Mouse (Mus musculus) erythroblast, adult 5-6 weeks (primary cell): ENCODE results near the gene Zfp106. TPM values are rescaled to one million over a fixed set of nuclear protein-coding genes. Genes with fewer than 3 reads are reported as not detected.

Source experiments
- ATAC-seq: replicated peaks from 2 replicates; pipeline ENCODE4 v1.8.0; 2016; ENCODE audit warnings: moderate number of reproducible peaks, mild to moderate bottlenecking, moderate TSS enrichment, inconsistent platforms; ENCODE audit not compliant: poor library complexity, low FRiP score, severe bottlenecking
- total RNA-seq, 2 experiments: library from RNA; stranded (forward) in 1 of 2; stranded (reverse) in 1 of 2; fragments of 150-400 nt in 1 of 2; fragments of 200-764, 138-1000 nt in 1 of 2; gene quantifications; 2 replicates each; pipeline versions ENCODE4 v1.2.3 to v1.2.4; 2015 to 2017; ENCODE audit warnings: low replicate concordance in 2 of 2

Gene Zfp106
- total RNA-seq, 2 experiments from 2014 or later, result 20.4 to 25.0 TPM

DNA sequence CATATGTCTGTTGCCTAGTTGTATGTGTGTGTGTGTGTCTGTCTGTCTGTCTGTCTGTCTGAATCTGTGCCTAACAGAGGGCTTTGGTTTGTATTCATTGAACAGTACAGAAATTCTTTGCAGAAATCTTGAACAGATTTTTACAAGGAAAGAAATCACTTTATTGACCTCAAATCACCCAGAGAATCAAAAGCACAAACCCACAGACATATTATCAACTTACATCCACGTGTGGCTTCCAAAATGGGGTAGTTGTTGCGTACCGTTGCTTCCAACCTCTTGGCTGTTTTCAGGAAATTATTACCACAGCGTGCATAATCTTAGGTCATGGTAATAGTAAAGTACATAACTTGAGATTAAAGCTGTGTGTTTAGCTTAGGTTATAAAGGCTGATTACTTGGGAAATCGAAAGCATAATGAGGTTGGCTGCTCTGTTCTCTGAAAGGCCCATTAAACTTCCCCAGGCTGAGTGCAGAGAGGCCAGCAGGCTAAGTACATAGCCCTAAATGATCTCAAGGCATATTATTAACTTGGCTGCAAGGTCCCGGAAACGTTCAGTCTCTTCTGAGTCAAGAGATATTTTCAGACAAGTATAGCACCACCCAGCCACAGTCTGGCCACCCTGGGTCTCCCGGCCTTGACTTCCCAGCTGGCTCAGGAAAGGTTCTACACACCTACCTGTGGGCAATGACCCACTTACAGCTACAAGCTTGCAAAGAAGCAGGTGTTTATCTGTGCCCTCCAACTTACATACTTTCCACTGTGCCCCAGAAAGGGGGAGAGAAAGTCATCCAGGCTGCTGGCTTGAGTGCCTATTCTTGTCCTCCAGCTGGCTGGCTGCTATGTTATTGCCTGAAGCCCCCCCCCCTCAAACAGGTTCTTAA is 80.9 kb downstream of the Zfp106 start:
- ATAC-seq, result no peak

GRCm38 (mm10) chr2:120481921-120482320 is 81.7 kb downstream of the Zfp106 start:
- no peak for ATAC-seq

- peak; percentile 75 for ATAC-seq
These were observed 85.0 kb downstream of the Zfp106 start for GRCm38 (mm10) chr2:120478600-120478999.

GRCm38 (mm10) chr2:120476277-120477087 is 87.2 kb downstream of the Zfp106 start:
- no peak for ATAC-seq

GRCm38 (mm10) chr2:120470856-120471255 is 92.8 kb downstream of the Zfp106 start:
- ATAC-seq, result no peak

GRCm38 (mm10) chr2:120469715-120470114 is 93.9 kb downstream of the Zfp106 start:
- ATAC-seq, result no peak

DNA sequence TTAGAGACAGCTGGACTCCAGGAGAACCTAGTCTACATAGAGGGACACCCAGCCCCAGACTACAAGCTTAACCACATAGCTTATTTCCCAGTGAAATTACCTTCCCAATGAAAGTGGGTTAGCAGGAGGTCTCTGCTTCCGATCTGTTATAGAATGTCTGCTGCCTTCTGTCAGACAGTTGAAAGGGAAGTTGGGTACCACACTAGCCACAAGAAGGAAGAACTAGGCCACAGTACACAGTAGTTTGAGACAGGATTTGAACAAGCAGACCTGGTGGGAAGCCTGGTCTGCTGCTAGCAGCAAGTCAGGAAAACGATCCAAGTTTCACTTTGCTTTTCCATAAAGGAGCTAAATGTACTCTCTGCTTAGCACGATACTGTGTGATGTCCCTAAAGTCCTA is 94.4 kb downstream of the Zfp106 start:
- no peak for ATAC-seq

DNA sequence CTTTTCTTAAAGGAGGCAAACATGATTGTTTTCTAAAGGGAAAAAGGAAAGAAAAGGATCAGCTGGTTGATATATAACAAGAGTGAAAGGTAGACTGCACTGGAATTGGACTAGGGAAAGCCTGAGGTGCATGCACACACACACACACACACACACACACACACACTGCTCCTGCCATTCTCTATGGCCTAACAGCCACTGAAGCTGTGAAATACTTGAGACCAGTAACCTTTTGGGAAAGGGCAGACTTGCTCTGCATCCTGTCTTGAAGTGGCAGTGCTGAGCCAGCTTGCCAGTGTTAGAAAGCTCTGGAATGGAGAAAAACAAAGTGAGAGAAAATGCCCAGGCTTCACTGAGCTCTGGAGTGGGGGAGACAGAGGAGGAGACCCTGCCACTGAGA is 95.6 kb downstream of the Zfp106 start:
- ATAC-seq, result no peak

GRCm38 (mm10) chr2:120465397-120465785 is 98.3 kb downstream of the Zfp106 start:
- no peak for ATAC-seq

DNA sequence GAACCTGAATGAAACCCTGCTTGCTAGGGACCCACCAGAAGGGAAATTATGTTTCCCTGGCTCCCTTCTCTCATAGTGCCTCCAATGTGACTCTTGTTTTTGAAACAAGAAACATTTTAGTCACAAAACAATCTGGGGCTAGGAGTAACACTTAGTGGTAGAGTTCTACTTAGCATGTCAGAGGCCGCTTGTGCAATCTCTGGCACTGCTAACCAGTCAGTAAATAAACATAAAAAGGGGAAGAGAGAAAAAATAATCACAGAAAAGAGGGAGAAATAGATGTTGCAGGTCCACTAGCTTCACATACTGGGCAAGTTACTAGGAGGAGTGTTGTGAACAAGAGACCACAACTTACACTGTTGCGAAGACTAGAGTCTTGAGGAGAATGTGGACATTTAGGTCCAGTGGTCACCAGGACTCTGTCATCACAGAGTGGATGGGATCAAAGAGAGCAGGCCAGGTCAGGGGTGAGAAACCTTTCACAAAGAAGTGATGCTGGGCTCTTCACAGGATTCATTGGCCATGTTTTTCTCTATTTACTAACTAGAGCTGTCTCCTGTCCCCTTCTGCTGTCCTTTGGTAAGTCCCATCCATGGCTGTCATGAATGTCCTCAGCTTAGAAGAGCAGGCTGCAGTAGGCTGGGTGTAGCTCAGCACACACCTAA is 98.8 kb downstream of the Zfp106 start:
- no peak for ATAC-seq

GRCm38 (mm10) chr2:120464091-120464490 is 99.6 kb downstream of the Zfp106 start:
- ATAC-seq, result no peak

- ATAC-seq, result no peak
These were observed 100.3 kb downstream of the Zfp106 start for GRCm38 (mm10) chr2:120463328-120463727.

- no peak for ATAC-seq
These were observed 103.4 kb downstream of the Zfp106 start for GRCm38 (mm10) chr2:120460216-120460615.

Other genes with a start within 250 kb of the Zfp106 start
- gene Pla2g4f, start 249.7 kb downstream of the Zfp106 start, total RNA-seq (2015; ENCODE audit: low replicate concordance), result not detected in 2 replicates
- gene Pla2g4f, start 249.7 kb downstream of the Zfp106 start, total RNA-seq (2017; ENCODE audit: low replicate concordance), result not detected in 2 replicates
- gene Vps39, start 210.7 kb downstream of the Zfp106 start, total RNA-seq (2015; ENCODE audit: low replicate concordance), result 8.8 and 13.2 TPM in 2 replicates
- 8.8 and 10.6 TPM in 2 replicates for gene Vps39, start 210.7 kb downstream of the Zfp106 start, total RNA-seq (2017; ENCODE audit: low replicate concordance)
- 3.8 and 5.2 TPM in 2 replicates for gene Ganc, start 159.9 kb downstream of the Zfp106 start, total RNA-seq (2015; ENCODE audit: low replicate concordance)
- 5.2 and 22.6 TPM in 2 replicates for gene Ganc, start 159.9 kb downstream of the Zfp106 start, total RNA-seq (2017; ENCODE audit: low replicate concordance)
- gene Tmem87a, start 159.7 kb downstream of the Zfp106 start, total RNA-seq (2015; ENCODE audit: low replicate concordance), result 7.1 and 16.3 TPM in 2 replicates
- gene Tmem87a, start 159.7 kb downstream of the Zfp106 start, total RNA-seq (2017; ENCODE audit: low replicate concordance), result 19.2 and 19.7 TPM in 2 replicates
- gene Capn3, start 107.8 kb downstream of the Zfp106 start, total RNA-seq (2015; ENCODE audit: low replicate concordance), result not detected in 2 replicates
- gene Capn3, start 107.8 kb downstream of the Zfp106 start, total RNA-seq (2017; ENCODE audit: low replicate concordance), result 0.51 TPM in 1 of 2 replicates, not detected in the other
- gene Snap23, start 3.8 kb upstream of the Zfp106 start, total RNA-seq (2015; ENCODE audit: low replicate concordance), result 29.0 and 45.9 TPM in 2 replicates
- 52.9 and 87.4 TPM in 2 replicates for gene Snap23, start 3.8 kb upstream of the Zfp106 start, total RNA-seq (2017; ENCODE audit: low replicate concordance)
- gene Haus2, start 45.5 kb upstream of the Zfp106 start, total RNA-seq (2015; ENCODE audit: low replicate concordance), result 4.2 and 7.9 TPM in 2 replicates
- gene Haus2, start 45.5 kb upstream of the Zfp106 start, total RNA-seq (2017; ENCODE audit: low replicate concordance), result 3.0 and 5.2 TPM in 2 replicates
- gene Lrrc57, start 45.7 kb upstream of the Zfp106 start, total RNA-seq (2015; ENCODE audit: low replicate concordance), result 1.3 and 1.9 TPM in 2 replicates
- gene Lrrc57, start 45.7 kb upstream of the Zfp106 start, total RNA-seq (2017; ENCODE audit: low replicate concordance), result 7.8 and 12.0 TPM in 2 replicates
- 0.84 and 7.1 TPM in 2 replicates for gene Stard9, start 65.3 kb upstream of the Zfp106 start, total RNA-seq (2015; ENCODE audit: low replicate concordance)
- gene Stard9, start 65.3 kb upstream of the Zfp106 start, total RNA-seq (2017; ENCODE audit: low replicate concordance), result 0.94 and 1.1 TPM in 2 replicates